Mouse (Mus musculus) urinary bladder, postnatal 14 days (tissue): ENCODE measurements at regions not wholly inside any gene's neighbourhood (a gene's known extent, or its start where the extent isn't known, plus 50 kb on each side); places are given as distances from the start of the nearest gene placed in this dataset.

Experiments used
- DNase-seq: peaks from one replicate; pipeline ENCODE4 v3.0.0; 2021; ENCODE audit warnings: low spot score

- no peak for DNase-seq
Observed at GRCm38 (mm10) chr2:75455481-75455880, 203.6 kb upstream of the Hnrnpa3 start.

- no peak for DNase-seq
Observed at GRCm38 (mm10) chr2:75456272-75456671, 202.8 kb upstream of the Hnrnpa3 start.

GRCm38 (mm10) chr2:75457423-75457822, 201.6 kb upstream of the Hnrnpa3 start:
- no peak for DNase-seq

- DNase-seq: no peak
Observed at GRCm38 (mm10) chr2:75458898-75459297, 200.2 kb upstream of the Hnrnpa3 start.

- DNase-seq: no peak
Observed at GRCm38 (mm10) chr2:75460419-75460818, 198.6 kb upstream of the Hnrnpa3 start.

GRCm38 (mm10) chr2:75461019-75461418, 198.0 kb upstream of the Hnrnpa3 start:
- DNase-seq: no peak

- no peak for DNase-seq
Observed at GRCm38 (mm10) chr2:75461421-75461991, 197.6 kb upstream of the Hnrnpa3 start.

GRCm38 (mm10) chr2:75462030-75462671, 196.9 kb upstream of the Hnrnpa3 start:
- DNase-seq: no peak

GRCm38 (mm10) chr2:75463091-75463490, 196.0 kb upstream of the Hnrnpa3 start:
- no peak for DNase-seq

- no peak for DNase-seq
Observed at GRCm38 (mm10) chr2:75464429-75464828, 194.6 kb upstream of the Hnrnpa3 start.

GRCm38 (mm10) chr2:75468851-75469250, 190.2 kb upstream of the Hnrnpa3 start:
- no peak for DNase-seq

GRCm38 (mm10) chr2:75469958-75470687, 188.9 kb upstream of the Hnrnpa3 start:
- no peak for DNase-seq

- no peak for DNase-seq
Observed at GRCm38 (mm10) chr2:75470688-75471054, 188.4 kb upstream of the Hnrnpa3 start.

GRCm38 (mm10) chr2:75472489-75472888, 186.6 kb upstream of the Hnrnpa3 start:
- no peak for DNase-seq

GRCm38 (mm10) chr2:75474509-75474908, 184.6 kb upstream of the Hnrnpa3 start:
- peak; percentile 10 for DNase-seq

- no peak for DNase-seq
Observed at GRCm38 (mm10) chr2:75476350-75476749, 182.7 kb upstream of the Hnrnpa3 start.

GRCm38 (mm10) chr2:75477076-75477475, 182.0 kb upstream of the Hnrnpa3 start:
- no peak for DNase-seq

GRCm38 (mm10) chr2:75479546-75479945, 179.5 kb upstream of the Hnrnpa3 start:
- DNase-seq: no peak

- DNase-seq: no peak
Observed at GRCm38 (mm10) chr2:75481863-75482262, 177.2 kb upstream of the Hnrnpa3 start.

GRCm38 (mm10) chr2:75482484-75482883, 176.6 kb upstream of the Hnrnpa3 start:
- DNase-seq: no peak

- DNase-seq: no peak
Observed at GRCm38 (mm10) chr2:75484951-75485350, 174.1 kb upstream of the Hnrnpa3 start.

GRCm38 (mm10) chr2:75491150-75491549, 167.9 kb upstream of the Hnrnpa3 start:
- no peak for DNase-seq

GRCm38 (mm10) chr2:75491789-75492500, 167.1 kb upstream of the Hnrnpa3 start:
- DNase-seq: no peak
